Mouse (Mus musculus) E14TG2a.4 (cell line): ENCODE measurements around the gene Tob2.

Experiments
- CTCF ChIP-seq: conservative IDR thresholded peaks from 2 replicates; pipeline ENCODE4 v1.5.1; 2014; ENCODE audit warnings: low read length
- NANOG ChIP-seq: IDR thresholded peaks from 2 replicates; pipeline ENCODE4 v1.6.1; 2014; ENCODE audit warnings: borderline replicate concordance, low read length, mixed read lengths

DNA sequence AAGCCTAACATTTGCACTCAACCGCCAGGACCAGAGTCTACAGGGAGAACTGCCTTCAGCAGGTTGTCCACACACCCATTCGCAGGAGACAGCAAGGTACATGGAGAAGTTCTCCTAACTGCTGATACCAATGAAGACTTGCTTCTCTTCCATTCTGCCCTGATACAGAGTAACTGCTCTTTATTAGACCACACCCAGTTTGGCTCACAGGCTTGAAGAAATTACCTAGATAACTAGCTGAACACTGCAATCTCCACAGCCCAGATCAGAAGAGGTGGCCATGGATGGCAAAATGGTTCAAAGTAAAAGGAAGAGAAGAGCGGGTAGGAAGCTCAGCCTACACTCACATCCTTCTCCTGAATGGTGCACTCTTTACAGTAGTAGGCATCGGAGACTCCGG is 11.4 kb upstream of the Tob2 start:
- TF ChIP-seq CTCF: no peak
- no peak for TF ChIP-seq NANOG
